Mouse (Mus musculus) myocyte (in vitro differentiated cells): ENCODE measurements around the gene Neurog1.

ENCODE experiments used
- CEBPB ChIP-seq: IDR thresholded peaks from 2 replicates; pipeline ENCODE4 v1.6.1; 2011; ENCODE audit warnings: mild to moderate bottlenecking, moderate library complexity; ENCODE audit not compliant: poor library complexity, insufficient read depth, severe bottlenecking
- MAX ChIP-seq: IDR thresholded peaks from one replicate; pipeline ENCODE4 v1.6.1; 2011; ENCODE audit warnings: low read depth, mild to moderate bottlenecking, control low read depth
- MYOD1 ChIP-seq, 3 experiments: IDR thresholded peaks; one replicate each; pipeline ENCODE4 v1.6.1; 2011; ENCODE audit warnings: control low read depth in 2 of 3, low read depth in 2 of 3, mild to moderate bottlenecking in 2 of 3, moderate library complexity in 1 of 3; ENCODE audit not compliant: insufficient read length in 2 of 3, control insufficient read depth in 1 of 3
- POLR2A ChIP-seq: IDR thresholded peaks from one replicate; pipeline ENCODE4 v1.6.1; 2011; ENCODE audit warnings: low read depth, mild to moderate bottlenecking, control low read depth, moderate library complexity; ENCODE audit not compliant: insufficient read length
- TCF3 ChIP-seq: IDR thresholded peaks from one replicate; pipeline ENCODE4 v1.6.1; 2011; ENCODE audit warnings: low read depth, control low read depth; ENCODE audit not compliant: insufficient read length

GRCm38 (mm10) chr13:56260344-56260780 is 8.4 kb upstream of the Neurog1 start:
- TF ChIP-seq TCF3: no peak
- no peak for TF ChIP-seq MYOD1 (IDR thresholded peaks at IDR 0.05; ENCODE audit: control insufficient read depth in 1 of 3, insufficient read length in 2 of 3, low read depth in 2 of 3)
- TF ChIP-seq CEBPB: no peak
- TF ChIP-seq MAX: no peak
- no peak for TF ChIP-seq POLR2A
